Mouse (Mus musculus) CH12.LX (cell line): ENCODE measurements at regions not wholly inside any gene's neighbourhood (a gene's known extent, or its start where the extent isn't known, plus 50 kb on each side); places are given as distances from the start of the nearest gene placed in this dataset.

Experiments used
- DNase-seq: peaks from one replicate; pipeline ENCODE4 v3.0.0-alpha.2; 2013; ENCODE audit errors: extremely low read depth
- H3K27ac ChIP-seq: 2 replicates; pipeline ENCODE4 v1.5.1; 2012; ENCODE audit warnings: low read depth, mild to moderate bottlenecking, control low read depth, moderate library complexity; ENCODE audit not compliant: insufficient read depth
- H3K27me3 ChIP-seq: replicated peaks from 2 replicates; pipeline ENCODE3; 2012; ENCODE audit warnings: inconsistent platforms
- H3K36me3 ChIP-seq, 2 experiments: replicated peaks in 1 of 2; 2 replicates each; pipeline versions ENCODE3 to v1.6.1; 2012; ENCODE audit warnings: inconsistent platforms in 1 of 2, low read length in 1 of 2, mild to moderate bottlenecking in 1 of 2, mixed read lengths in 1 of 2, moderate library complexity in 1 of 2; ENCODE audit not compliant: control insufficient read depth in 1 of 2, insufficient read depth in 1 of 2
- H3K4me1 ChIP-seq, 2 experiments: 2 replicates each; pipeline ENCODE4 v1.6.1; 2012; ENCODE audit warnings: inconsistent platforms in 1 of 2, moderate library complexity in 1 of 2; ENCODE audit not compliant: insufficient read depth in 2 of 2, control insufficient read depth in 1 of 2
- H3K4me2 ChIP-seq: 2 replicates; pipeline ENCODE4 v1.6.1; 2012; ENCODE audit warnings: low read depth, mild to moderate bottlenecking, control low read depth; ENCODE audit not compliant: poor library complexity, insufficient read depth, severe bottlenecking
- H3K4me3 ChIP-seq, 3 experiments: fragments of 150-350 bp in 1 of 3; sonication (generic) in 1 of 3; replicated peaks in 1 of 3; 2 replicates each; pipeline versions ENCODE3 to v1.5.1; 2011 to 2012; ENCODE audit warnings: low read depth in 2 of 3, low read length in 2 of 3, mild to moderate bottlenecking in 2 of 3, moderate library complexity in 2 of 3, control low read depth in 1 of 3, improper control_type of control experiment in 1 of 3, inconsistent platforms in 1 of 3, mixed read lengths in 1 of 3; ENCODE audit not compliant: poor library complexity in 1 of 3
- H3K79me2 ChIP-seq: replicated peaks from 2 replicates; pipeline ENCODE4 v1.6.1; 2012; ENCODE audit warnings: mild to moderate bottlenecking, moderate library complexity; ENCODE audit not compliant: control insufficient read depth, poor library complexity, insufficient read depth, severe bottlenecking; ENCODE audit errors: extremely low read depth
- H3K9ac ChIP-seq: 2 replicates; pipeline ENCODE4 v1.6.1; 2012; ENCODE audit warnings: low read depth, mild to moderate bottlenecking, control low read depth, moderate library complexity; ENCODE audit not compliant: insufficient read depth
- H3K9me3 ChIP-seq: replicated peaks from 2 replicates; pipeline ENCODE3; 2012; ENCODE audit warnings: low read length, inconsistent platforms, mixed read lengths
- BHLHE40 ChIP-seq: IDR thresholded peaks from 2 replicates; pipeline ENCODE4 v1.6.1; 2011; ENCODE audit warnings: mild to moderate bottlenecking, low read depth, low read length, improper control_type of control experiment
- CTCF ChIP-seq, 2 experiments: IDR thresholded peaks in 1 of 2; conservative IDR thresholded peaks in 1 of 2; 2 replicates each; pipeline ENCODE4 v1.5.1; 2011 to 2012; ENCODE audit warnings: low read depth in 2 of 2, low read length in 2 of 2, improper control_type of control experiment in 1 of 2, inconsistent platforms in 1 of 2, mild to moderate bottlenecking in 1 of 2, moderate library complexity in 1 of 2
- EP300 ChIP-seq: IDR thresholded peaks from 2 replicates; pipeline ENCODE4 v1.6.1; 2011; ENCODE audit warnings: low read length, improper control_type of control experiment
- GABPA ChIP-seq: IDR thresholded peaks from 2 replicates; pipeline ENCODE4 v1.6.1; 2012; ENCODE audit warnings: low read depth, low read length, improper control_type of control experiment, inconsistent platforms; ENCODE audit not compliant: insufficient replicate concordance
- HCFC1 ChIP-seq: IDR thresholded peaks from 2 replicates; pipeline ENCODE4 v1.6.1; 2012; ENCODE audit warnings: low read depth, mild to moderate bottlenecking, inconsistent platforms, low read length, improper control_type of control experiment
- JUN ChIP-seq: IDR thresholded peaks from 2 replicates; pipeline ENCODE4 v1.6.1; 2011; ENCODE audit warnings: low read depth, mild to moderate bottlenecking, low read length, improper control_type of control experiment, moderate library complexity; ENCODE audit not compliant: insufficient read depth
- JUND ChIP-seq: conservative IDR thresholded peaks from 2 replicates; pipeline ENCODE4 v1.6.1; 2011; ENCODE audit warnings: low read depth, low read length, improper control_type of control experiment
- MAZ ChIP-seq: IDR thresholded peaks from 2 replicates; pipeline ENCODE4 v1.6.1; 2012; ENCODE audit warnings: low read depth, mild to moderate bottlenecking, inconsistent platforms, low read length, improper control_type of control experiment, moderate library complexity
- MEF2A ChIP-seq: IDR thresholded peaks from 2 replicates; pipeline ENCODE4 v1.6.1; 2014; ENCODE audit warnings: low read depth, mild to moderate bottlenecking, inconsistent platforms, low read length, improper control_type of control experiment, borderline replicate concordance
- MYC ChIP-seq: IDR thresholded peaks from 2 replicates; pipeline ENCODE4 v1.6.1; 2011; ENCODE audit warnings: low read depth, mild to moderate bottlenecking, improper control_type of control experiment, low read length
- POLR2A ChIP-seq: IDR thresholded peaks from 2 replicates; pipeline ENCODE4 v1.6.1; 2011; ENCODE audit warnings: low read depth, mild to moderate bottlenecking, improper control_type of control experiment, low read length
- SIN3A ChIP-seq: IDR thresholded peaks from 2 replicates; pipeline ENCODE4 v1.6.1; 2012; ENCODE audit warnings: low read length, improper control_type of control experiment, inconsistent platforms
- SMC3 ChIP-seq: IDR thresholded peaks from 2 replicates; pipeline ENCODE4 v1.6.1; 2011; ENCODE audit warnings: low read depth, low read length, improper control_type of control experiment
- UBTF ChIP-seq: IDR thresholded peaks from 2 replicates; pipeline ENCODE4 v1.6.1; 2012; ENCODE audit warnings: low read depth, mild to moderate bottlenecking, inconsistent platforms, low read length, improper control_type of control experiment, moderate library complexity
- USF1 ChIP-seq: IDR thresholded peaks from 2 replicates; pipeline ENCODE4 v1.6.1; 2014; ENCODE audit warnings: low read depth, mild to moderate bottlenecking, inconsistent platforms, low read length, improper control_type of control experiment
- USF2 ChIP-seq: conservative IDR thresholded peaks from 2 replicates; pipeline ENCODE4 v1.6.1; 2011; ENCODE audit warnings: low read depth, low read length, improper control_type of control experiment
- ZKSCAN1 ChIP-seq: IDR thresholded peaks from 2 replicates; pipeline ENCODE4 v1.6.1; 2012; ENCODE audit warnings: low read depth, inconsistent platforms, low read length, improper control_type of control experiment, borderline replicate concordance
- ZNF384 ChIP-seq: IDR thresholded peaks from 2 replicates; pipeline ENCODE4 v1.6.1; 2012; ENCODE audit warnings: low read depth, low read length, improper control_type of control experiment, inconsistent platforms
- dilution Hi-C: fragments of 300-500 bp; cut with MboI; formaldehyde crosslinking; loops from 2 replicates; pipeline ENCODE4 v1.14.3; 2020; ENCODE audit warnings: low sequenced_read_pairs; ENCODE audit not compliant: extremely low pct_unique_long_range_greater_than_20kb, extremely low pct_ligation_motif_present
- in situ Hi-C: fragments of 300-500 bp; cut with MboI; formaldehyde crosslinking; loops from 3 replicates; pipeline ENCODE4 v1.14.3; 2019; ENCODE audit warnings: low sequenced_read_pairs, low pct_ligation_motif_present, low pct_unique_long_range_greater_than_20kb, mixed read lengths

DNA sequence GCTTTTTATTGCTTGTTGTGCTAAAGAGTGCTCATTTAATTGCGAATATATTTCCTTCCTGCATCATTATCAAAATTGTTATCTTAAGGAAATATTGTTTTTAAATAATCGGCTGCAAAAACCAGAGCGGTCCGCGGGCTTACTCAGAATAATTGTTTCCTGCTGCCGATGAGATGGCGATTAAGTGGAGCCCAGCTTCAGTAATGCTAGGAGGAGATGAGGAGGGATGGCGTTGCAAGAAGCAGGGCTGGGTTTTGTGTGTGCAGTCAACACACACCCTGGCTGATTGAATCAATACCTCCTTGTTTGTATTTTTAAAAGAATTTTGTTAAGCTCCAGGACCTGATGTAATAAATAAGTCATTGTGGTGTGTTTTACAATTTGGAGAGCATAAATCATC, 331.2 kb downstream of the Setd4 start:
- Histone ChIP-seq H3K79me2 (no peaks in the 10 kb centered on the region), H3K27me3 (no peaks in the 10 kb centered on the region), H3K9ac (no peak overlapping the region), H3K4me1 (no peaks in the 10 kb centered on the region), H3K27ac (no peak overlapping the region), H3K4me3 (no peak overlapping the region), H3K4me2 (no peak overlapping the region), H3K36me3 (no peaks in the 10 kb centered on the region), H3K9me3 (no peaks in the 10 kb centered on the region)
- dilution Hi-C loops = no loop called here
- DNase-seq = no peak
- in situ Hi-C loops = no loop called here
- TF ChIP-seq JUND (no peak), SIN3A (no peak), SMC3 (no peak), BHLHE40 (no peak), JUN (no peak), ZKSCAN1 (no peak), GABPA (no peak), MEF2A (no peak), ZNF384 (no peak), POLR2A (no peak), CTCF (conservative IDR thresholded peaks at IDR 0.05 in 1 of 2, IDR thresholded peaks at IDR 0.05 in 1 of 2; ENCODE audit: low read depth in 2 of 2, low read length in 2 of 2) (no peak), UBTF (no peak), USF2 (no peak), MYC (no peak)

DNA sequence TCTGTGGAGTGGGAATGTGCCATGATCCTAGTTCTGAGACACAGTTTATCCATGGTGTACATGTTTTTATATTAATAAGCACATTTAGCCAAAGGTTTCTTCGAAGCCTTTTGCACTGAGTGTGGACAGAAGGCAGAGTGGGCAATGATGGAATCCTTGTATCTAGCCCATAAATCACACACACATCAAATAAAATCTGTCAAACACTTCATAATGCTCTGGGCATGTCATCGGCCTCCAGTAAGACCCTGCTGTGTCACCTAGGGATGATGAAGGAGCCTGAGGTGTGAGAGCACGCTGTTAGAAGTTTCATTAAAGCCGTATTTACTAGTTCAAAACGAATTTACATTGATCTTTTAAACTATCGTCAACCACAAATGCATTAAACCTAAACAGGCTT, 331.7 kb downstream of the Setd4 start:
- DNase-seq = no peak
- TF ChIP-seq EP300 (no peak), USF1 (no peak), MAZ (no peak), HCFC1 (no peak)
- Histone ChIP-seq H3K27me3 (no peaks in the 10 kb centered on the region), H3K9ac (no peak overlapping the region), H3K9me3 (no peaks in the 10 kb centered on the region), H3K4me1 (no peaks in the 10 kb centered on the region), H3K27ac (no peak overlapping the region), H3K79me2 (no peaks in the 10 kb centered on the region), H3K4me2 (no peak overlapping the region), H3K36me3 (no peaks in the 10 kb centered on the region), H3K4me3 (no peak overlapping the region)
- in situ Hi-C loops (no loop called here), dilution Hi-C loops (no loop called here)
